Mouse (Mus musculus) left cerebral cortex, adult 2 months (tissue): Measurements from ENCODE around the gene Adal. TPM values are rescaled to one million over a fixed set of nuclear protein-coding genes. Genes with fewer than 3 reads are reported as not detected.

Experiments
- DNase-seq, 2 experiments: peaks; one replicate each; pipeline ENCODE4 v3.0.0; 2021 to 2022; ENCODE audit warnings: low spot score in 2 of 2, mixed read lengths in 1 of 2; ENCODE audit errors: extremely low spot score in 1 of 2
- H3K27ac ChIP-seq: fragments of 200-600 bp; 2 replicates; pipeline ENCODE4 v1.8.1; 2022
- H3K4me3 ChIP-seq: fragments of 200-600 bp; 2 replicates; pipeline ENCODE4 v1.8.1; 2022
- CTCF ChIP-seq: fragments of 200-600 bp; IDR thresholded peaks from 2 replicates; pipeline ENCODE4 v1.8.1; 2022; ENCODE audit warnings: antibody characterized with exemption, mild to moderate bottlenecking, moderate library complexity
- intact Hi-C: fragments of 180-260 bp; cut with DNase I; formaldehyde crosslinking; loops from one replicate; pipeline ENCODE4 v1.15.1; 2025
- total RNA-seq, 2 experiments: library from RNA; stranded (reverse); gene quantifications; 2 replicates each; pipeline ENCODE4 v1.2.3; 2021

The Adal gene
- total RNA-seq, 2 experiments from 2014 or later: 18.2 to 19.9 TPM

GRCm38 (mm10) chr2:121139266-121140017, 786 bp upstream of the Adal start:
- Histone ChIP-seq H3K4me3 (peak overlapping the region; percentile 89), H3K27ac (peak overlapping the region; percentile 96)
- DNase-seq: no peak
- intact Hi-C loops: loop anchor here (1.0 kb wide), 1 partner anchor 31 kb away; the partner anchor contains the start of gene Tubgcp4
- TF ChIP-seq CTCF: no peak

GRCm38 (mm10) chr2:121141216-121142035, 1.2 kb downstream of the Adal start:
- DNase-seq: no peak
- intact Hi-C loops: no loop called here
- Histone ChIP-seq H3K27ac (peak overlapping the region; percentile 96), H3K4me3 (peak overlapping the region; percentile 89)
- TF ChIP-seq CTCF: no peak

DNA sequence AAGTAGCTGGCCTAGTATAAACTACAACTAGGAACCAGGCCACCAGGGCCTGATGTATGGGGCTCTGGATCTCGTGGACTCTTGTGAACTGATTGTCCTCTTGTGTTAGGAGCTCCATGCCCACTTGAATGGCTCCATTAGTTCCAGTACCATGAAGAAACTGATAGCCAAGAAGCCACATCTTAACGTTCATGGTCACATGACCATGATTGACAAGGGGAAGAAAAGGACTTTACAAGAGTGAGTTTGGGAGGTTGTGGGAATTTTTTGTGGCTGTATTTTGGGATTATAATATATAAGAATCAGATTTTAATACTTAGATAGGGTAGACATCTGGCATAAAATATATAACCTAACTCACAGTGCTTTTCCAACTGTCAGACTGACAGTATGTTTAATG, 2.2 kb downstream of the Adal start:
- TF ChIP-seq CTCF: no peak
- no peak overlapping the region for H3K27ac ChIP-seq
- H3K4me3 ChIP-seq: no peak overlapping the region
- DNase-seq: no peak
- intact Hi-C loops: no loop called here

GRCm38 (mm10) chr2:121149679-121150078, 9.5 kb downstream of the Adal start:
- TF ChIP-seq CTCF: no peak
- no peak overlapping the region for H3K4me3 ChIP-seq
- DNase-seq: no peak
- intact Hi-C loops: no loop called here
- no peak overlapping the region for H3K27ac ChIP-seq

GRCm38 (mm10) chr2:121153100-121153499, 12.9 kb downstream of the Adal start:
- Histone ChIP-seq H3K4me3 (no peak overlapping the region), H3K27ac (no peak overlapping the region)
- intact Hi-C loops: no loop called here
- peak; percentile 21 for TF ChIP-seq CTCF
- no peak for DNase-seq

DNA sequence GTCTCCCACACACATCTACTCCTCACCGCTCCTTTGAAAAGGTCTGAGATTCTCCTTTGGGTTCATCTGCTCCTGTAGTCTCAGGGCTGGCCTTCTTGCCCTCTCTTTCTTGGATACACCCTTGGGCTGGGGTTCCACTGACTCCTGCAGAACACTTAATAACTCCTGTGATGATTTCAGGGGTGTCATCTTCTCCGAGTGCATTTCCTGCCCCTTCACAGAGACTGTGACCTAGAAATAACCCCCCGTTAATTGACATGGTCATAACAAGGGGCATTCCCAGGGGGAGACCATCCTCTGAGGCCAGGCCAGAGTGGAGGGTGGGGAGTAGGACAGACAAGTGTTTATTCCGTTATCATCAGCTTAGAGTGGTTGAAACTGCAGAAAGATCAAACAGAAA, 28.9 kb downstream of the Adal start:
- no peak for DNase-seq
- intact Hi-C loops: no loop called here
- no peak for TF ChIP-seq CTCF
- H3K4me3 ChIP-seq: peak overlapping the region; percentile 94
- H3K27ac ChIP-seq: no peak overlapping the region

- DNase-seq: no peak
- Histone ChIP-seq H3K4me3 (peak overlapping the region; percentile 94), H3K27ac (no peak overlapping the region)
- intact Hi-C loops: loop anchor here (1.0 to 5.0 kb wide), 2 partner anchors 30 to 227 kb away; partner anchors contain the start of genes Adal and Lcmt2
- no peak for TF ChIP-seq CTCF
Observed at GRCm38 (mm10) chr2:121169902-121170301, 29.7 kb downstream of the Adal start.

DNA sequence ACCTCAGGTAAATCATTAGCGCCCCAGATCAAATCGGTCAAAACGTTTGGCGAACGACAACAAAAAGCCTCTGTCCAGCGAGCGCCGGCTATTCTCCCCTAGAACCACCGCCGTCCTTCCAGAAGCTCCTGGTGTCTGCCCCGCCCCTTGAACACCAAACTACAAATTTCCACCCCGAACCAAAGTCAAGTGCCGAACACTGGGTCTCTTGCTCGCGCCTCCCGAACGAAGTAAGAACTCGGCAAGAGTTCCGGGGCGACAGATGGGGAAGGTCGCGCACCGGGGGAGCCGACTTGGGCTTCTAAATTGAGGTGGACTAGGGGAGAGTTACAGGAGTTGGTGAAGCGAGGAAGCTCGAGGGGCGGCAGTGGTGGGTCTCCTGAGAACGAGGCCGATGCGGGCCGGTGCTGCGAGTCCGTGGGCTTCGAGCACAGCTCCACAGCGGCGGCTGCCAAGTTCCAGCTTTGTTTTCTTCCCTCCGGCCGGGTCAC, 30.3 kb downstream of the Adal start, which contains the start of gene Tubgcp4:
Gene Tubgcp4, plus strand, starts transcription at position 174 of the 491 bp plus-strand sequence.
- peak within 1 kb of the TSS; percentile 94 for H3K4me3 ChIP-seq
- TF ChIP-seq CTCF: no peak
- no peak for DNase-seq
- peak within 1 kb of the TSS; percentile 80 for H3K27ac ChIP-seq
- intact Hi-C loops: loop anchor here (1.0 to 5.0 kb wide), 2 partner anchors 30 to 227 kb away; partner anchors contain the start of genes Adal and Lcmt2

GRCm38 (mm10) chr2:121170980-121171742, 30.9 kb downstream of the Adal start, which contains the start of gene Zscan29:
Gene Zscan29 (minus strand): TSS chr2:121171125.
- Histone ChIP-seq H3K27ac (peak within 1 kb of the TSS; percentile 80), H3K4me3 (peak within 1 kb of the TSS; percentile 94)
- intact Hi-C loops: loop anchor here (1.0 to 5.0 kb wide), 2 partner anchors 31 to 226 kb away; partner anchors contain the start of genes Adal and Lcmt2
- TF ChIP-seq CTCF: no peak; the same call in 1 of the 2 replicates
- peak; percentile 83 to 86 for DNase-seq

DNA sequence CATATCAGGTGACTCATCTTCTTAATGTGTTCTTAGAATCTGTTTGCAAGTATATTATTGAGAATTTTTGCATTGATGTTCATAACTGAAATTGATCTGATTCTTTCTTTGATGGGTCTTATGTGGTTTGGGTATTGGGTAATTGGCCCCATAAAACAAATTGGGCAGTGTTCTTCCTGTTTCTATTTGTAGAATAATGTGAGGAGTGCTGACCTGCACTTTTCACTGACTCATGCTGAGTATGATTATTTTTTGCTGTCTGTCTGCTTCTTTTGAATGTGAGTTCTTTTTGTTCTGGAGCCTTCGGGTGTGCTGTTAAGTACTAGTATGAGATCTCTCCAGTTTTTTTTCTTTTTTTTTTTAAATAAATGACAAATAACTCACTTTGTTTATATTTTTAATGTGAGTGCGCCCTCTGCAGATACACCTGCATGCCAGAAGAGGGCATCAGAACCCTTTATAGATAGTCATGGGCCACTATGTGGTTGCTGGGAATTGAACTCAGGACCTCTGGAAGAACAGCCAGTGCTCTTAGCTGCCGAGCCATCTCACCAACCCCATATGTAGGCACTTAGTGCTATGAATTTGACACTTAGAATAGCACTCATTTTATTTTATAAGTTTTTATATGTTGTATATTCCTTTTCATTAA, 38.7 kb downstream of the Adal start:
- DNase-seq: no peak
- H3K4me3 ChIP-seq: no peak overlapping the region
- intact Hi-C loops: no loop called here
- TF ChIP-seq CTCF: peak; percentile 29
- no peak overlapping the region for H3K27ac ChIP-seq

- H3K27ac ChIP-seq: no peak overlapping the region
- no peak for TF ChIP-seq CTCF
- no peak overlapping the region for H3K4me3 ChIP-seq
- intact Hi-C loops: no loop called here
- no peak for DNase-seq
Observed at GRCm38 (mm10) chr2:121183431-121183830, 43.2 kb downstream of the Adal start.
